Mouse (Mus musculus) megakaryocyte, embryonic 14.5 days (primary cell): ENCODE measurements around the gene Hist1h1d.

Source experiments
- FLI1 ChIP-seq: IDR thresholded peaks from 2 replicates; pipeline ENCODE4 v1.6.1; 2012; ENCODE audit warnings: low read length, inconsistent platforms, mixed read lengths
- GATA1 ChIP-seq: IDR thresholded peaks from 3 replicates; pipeline ENCODE4 v1.6.1; 2012; ENCODE audit warnings: mixed read lengths, low read length, inconsistent platforms, borderline replicate concordance

DNA sequence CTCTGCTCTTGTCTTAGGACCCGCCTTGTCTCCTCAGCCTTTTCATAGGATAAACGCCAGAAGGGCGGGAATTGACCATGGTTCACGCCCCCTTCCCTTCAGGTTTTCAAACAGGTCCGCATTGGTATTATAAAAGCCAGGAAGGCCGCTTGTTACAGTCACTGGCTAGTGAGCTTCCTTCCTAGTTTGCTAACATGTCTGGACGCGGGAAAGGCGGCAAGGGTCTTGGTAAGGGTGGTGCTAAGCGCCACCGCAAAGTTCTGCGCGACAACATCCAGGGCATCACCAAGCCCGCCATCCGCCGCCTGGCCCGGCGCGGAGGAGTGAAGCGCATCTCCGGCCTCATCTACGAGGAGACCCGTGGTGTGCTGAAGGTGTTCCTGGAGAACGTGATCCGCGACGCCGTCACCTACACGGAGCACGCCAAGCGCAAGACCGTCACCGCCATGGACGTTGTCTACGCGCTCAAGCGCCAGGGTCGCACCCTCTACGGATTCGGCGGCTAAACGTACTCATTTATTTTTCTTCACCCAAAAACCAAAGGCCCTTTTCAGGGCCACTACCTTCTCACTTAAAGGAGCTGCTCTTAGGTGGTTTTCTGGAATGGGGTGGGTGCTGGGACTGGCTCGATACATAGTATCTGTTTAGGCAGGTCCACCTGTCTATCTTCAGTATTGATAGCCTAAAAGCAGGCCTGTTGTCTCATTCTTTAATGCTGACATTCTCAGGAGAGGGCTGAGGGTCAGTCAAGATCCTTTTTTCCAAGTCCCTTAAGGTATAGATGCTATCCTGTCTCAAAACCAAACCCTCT, 28.6 kb downstream of the Hist1h1d start, which contains the start of gene Hist1h4d:
- TF ChIP-seq GATA1 (no peak), FLI1 (no peak)
